Mouse (Mus musculus): ENCODE measurements around the gene Acp7.
"Not testable (repeated sequence)": the region's sequence is repeated elsewhere in the genome, so short reads cannot be mapped to it uniquely, and the experiment has no call there.

Gene Acp7

DNA sequence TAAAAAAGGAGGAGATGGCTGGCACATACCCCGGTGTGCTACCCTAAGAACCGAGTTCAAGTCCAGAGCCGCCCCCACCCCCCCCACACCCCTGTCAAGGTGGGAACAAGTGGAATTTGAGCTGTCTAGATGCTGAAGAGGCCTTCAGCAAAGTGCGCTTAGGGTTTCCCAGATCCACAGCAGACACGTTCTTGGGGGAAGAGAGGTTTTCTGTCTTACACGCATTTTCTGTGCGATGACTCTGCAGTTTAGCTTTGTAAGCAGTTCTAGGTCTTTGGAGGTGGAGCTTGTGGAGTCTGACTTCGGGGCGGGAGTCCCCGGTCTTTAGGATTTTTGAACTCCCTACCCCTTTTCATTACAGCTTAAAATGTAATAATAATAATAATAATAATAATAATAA is at the start of gene Acp7:
TSS of gene Acp7 (minus strand) at position 260 of the 400 bp plus-strand sequence.
- DNase-seq (ENCODE audit: low spot score) = no peak

DNA sequence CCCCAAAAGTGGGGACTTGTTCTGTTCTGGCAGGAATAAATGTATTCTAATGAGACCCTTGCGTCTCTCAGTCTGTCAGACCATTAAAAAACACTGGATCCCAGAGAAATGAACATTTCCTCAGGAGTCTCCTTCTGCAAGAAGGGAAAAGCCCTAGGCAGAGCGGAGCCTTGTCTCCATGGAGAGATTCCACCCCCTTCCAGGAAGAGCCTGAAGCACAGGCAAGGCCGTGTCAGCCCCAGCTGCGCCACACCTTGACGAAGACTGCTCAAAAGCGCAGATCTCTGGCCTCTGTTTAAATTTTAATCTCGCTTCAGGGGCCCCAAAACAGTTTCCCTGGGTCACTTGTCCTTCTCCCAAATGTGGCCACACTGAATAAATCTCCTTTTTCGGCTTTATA is 46.5 kb upstream of the Acp7 start:
- DNase-seq (ENCODE audit: low spot score) = no peak

DNA sequence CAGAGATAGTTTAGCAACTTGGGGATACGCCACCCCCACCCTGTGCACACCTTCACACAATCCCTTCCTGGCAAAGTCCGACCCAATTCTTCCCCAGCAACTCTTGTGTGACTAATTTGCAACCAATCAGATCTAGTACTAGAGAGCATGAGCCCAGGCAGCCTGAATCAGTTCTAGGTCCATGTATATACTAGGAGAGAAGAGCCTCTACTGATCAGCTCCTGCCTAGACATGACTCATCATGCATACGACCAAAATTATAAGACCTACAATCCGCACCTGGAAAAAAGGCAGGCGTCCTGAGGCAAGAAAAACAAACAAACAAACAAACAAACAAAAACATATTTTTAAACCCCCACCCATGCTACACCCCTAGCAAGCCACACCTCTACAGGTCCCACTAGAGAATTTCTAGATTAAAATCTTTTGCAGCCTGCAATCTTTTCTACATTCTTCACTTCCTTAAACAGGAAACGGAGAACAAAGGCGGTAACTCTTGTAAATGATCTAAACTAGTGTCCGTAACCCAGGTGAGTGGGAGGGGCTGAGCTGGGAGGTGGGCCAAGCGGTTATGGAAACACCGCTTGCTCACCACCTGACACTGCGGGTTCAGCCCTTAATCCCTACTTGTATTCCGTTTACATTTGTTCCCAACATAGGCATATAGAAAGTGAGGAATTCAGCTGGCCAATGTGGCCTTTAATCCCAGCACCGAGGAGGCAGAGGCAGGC is 45.8 kb upstream of the Acp7 start:
- no peak for DNase-seq (ENCODE audit: low spot score)

DNA sequence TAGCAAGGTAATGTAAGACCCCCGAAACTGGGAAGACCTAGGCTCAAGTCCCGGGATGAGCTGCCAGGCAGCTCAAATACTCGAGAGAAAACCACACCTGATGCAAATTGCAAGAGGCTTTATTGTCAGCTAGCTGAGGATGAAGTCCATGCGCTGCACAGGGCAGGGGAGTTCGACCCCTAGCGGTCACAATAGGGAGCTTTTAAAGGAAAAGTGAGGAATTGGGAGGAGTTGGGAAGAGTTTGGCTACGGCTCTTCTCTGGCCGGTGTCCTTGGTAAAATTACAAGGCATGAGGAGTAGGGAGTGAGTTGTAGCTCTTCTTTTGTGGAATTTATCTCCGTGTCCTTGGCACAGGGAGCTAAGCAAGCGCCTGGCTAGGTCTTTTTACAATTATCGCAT is 44.6 kb upstream of the Acp7 start:
- no peak for DNase-seq (ENCODE audit: low spot score)

DNA sequence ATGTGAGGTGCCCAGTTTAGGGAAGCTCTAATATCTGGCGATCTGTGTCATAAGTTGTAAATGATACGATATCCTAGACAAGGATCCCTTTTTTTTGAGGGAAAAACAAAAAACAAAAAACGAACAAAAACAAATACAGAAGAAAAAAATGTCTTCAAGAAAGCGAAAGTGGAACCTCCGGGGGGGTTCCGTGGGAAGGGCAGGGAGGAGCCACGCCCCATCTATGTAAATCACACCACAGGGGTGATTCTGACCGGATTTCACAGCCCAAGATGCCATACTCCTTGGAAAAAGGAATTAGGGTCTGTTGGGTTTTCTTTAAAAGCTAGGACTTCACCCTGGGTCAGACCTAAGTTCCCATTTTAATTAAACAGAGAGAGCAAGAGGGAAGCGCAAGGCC is 43.9 kb upstream of the Acp7 start:
- DNase-seq (ENCODE audit: low spot score) = no peak

DNA sequence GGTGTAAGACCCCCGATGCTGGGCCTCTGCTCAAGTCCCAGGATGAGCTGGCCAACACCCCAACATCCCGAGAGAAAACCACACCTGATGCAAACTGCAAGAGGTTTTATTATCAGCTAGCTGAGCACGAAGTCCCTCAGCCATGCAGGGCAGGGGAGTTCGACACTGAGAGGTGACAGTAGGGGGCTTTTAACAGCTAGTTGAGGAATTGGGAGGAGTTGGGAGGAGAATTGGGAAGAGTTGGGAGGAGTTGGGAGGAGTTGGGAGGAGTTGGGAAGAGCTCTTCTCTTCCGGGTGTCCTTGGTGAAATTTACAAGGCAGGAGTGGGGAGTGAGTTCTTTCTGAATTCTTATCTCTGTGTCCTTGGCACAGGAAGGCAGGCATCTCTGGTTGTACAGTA is 41.7 kb upstream of the Acp7 start:
- DNase-seq (ENCODE audit: low spot score) = not testable (repeated sequence)

DNA sequence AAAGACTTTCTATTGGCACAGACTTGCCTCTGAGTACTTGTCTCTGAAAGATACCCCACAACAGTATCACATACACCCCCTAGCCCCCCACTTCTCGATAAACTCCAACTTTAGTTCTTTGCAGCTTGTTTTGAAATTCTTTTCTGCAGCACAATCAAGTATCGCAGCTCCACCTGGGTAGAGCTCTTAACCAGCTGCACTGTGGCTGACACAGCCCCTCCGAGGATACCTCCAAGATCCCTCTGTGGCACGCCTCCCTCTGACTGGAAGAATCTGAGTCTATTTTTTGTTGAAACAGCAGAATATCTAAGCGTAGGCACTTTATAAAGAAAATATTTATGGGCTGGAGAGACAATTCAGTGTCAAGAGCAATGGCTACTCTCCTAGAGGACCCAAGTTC is 41.1 kb upstream of the Acp7 start:
- no peak for DNase-seq (ENCODE audit: low spot score)

DNA sequence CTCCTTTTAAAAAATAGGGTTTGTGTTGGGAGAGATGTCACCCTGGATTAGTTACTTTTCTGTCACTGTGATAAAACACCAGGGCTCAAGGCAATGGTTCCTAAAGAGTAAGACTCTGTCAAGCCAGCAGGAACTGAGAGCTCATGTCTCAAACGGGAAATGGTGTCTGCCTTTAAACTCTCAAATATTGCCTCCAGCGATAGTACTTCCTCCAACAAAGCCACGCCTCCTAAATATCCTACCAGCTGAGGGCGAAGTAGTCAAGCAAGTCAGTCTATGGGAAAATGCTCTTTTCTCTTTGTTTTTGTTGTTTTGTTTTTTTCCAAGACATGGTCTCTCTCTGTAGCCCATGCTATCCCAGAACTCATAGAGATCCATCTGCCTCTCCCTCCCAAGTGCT is 40.0 kb upstream of the Acp7 start:
- no peak for DNase-seq (ENCODE audit: low spot score)

DNA sequence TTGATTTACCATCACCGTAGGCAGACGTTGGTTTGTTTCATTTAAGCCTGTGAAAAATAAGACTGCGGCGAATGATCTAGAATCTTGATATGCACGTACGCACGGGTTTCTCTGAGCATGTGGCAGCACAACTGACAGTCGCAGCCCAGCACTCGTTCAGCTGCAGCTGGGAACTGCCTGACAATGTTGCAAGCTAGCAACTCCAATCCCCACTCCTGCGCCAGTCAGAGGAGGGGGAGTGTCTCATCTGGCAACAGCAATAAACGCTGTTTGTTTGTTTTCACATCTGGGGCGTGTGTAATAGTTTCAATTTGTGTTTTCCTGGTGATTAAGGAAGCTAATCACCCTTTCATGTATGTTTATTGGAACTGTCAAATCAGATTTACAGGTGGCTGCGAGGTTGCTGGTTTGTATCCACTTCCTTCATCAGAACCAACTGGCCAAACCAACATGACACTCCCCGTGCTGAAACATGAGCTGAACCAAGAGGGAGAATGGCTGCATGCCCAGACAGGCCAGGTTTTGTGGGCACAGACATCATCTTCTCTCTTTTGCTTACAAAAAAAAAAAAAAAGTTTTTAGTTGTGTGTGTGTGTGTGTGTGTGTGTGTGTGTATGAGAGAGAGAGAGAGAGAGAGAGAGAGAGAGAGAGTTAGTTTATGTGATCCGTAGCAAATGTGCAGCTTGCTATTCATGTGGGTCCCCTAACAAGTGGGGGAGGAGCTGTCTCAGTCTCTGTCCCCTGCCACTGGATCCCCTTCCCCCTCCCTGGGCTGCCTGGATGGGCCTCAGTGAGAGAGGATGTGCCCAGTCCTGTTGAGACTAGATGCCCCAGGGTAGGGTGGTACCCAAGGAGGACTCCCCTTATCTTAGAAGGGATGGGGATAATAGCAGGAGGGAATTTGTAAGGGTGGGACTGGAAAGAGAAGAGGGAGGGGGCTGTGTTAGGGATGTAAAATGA is 34.8 kb upstream of the Acp7 start:
- DNase-seq (ENCODE audit: low spot score) = no peak

DNA sequence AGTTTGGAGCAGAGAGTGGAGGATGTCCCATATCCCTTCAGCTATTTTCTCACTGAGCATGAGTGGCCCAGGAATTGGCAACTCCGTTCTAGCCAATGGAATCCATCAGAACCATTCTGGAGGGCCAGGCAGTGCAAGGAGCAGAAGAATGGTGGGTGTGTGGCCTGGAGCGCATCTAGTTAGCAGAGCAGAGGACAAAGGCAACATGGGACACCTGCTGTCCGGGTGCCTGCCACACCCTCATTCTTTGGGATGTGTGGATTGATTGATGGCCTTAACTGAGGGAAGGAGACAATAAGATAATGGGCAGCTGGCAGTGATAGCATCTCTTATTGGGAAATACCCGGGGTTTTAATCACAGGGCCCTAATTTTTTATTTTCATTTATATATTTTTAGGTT is 25.3 kb upstream of the Acp7 start:
- DNase-seq (ENCODE audit: low spot score) = no peak

DNA sequence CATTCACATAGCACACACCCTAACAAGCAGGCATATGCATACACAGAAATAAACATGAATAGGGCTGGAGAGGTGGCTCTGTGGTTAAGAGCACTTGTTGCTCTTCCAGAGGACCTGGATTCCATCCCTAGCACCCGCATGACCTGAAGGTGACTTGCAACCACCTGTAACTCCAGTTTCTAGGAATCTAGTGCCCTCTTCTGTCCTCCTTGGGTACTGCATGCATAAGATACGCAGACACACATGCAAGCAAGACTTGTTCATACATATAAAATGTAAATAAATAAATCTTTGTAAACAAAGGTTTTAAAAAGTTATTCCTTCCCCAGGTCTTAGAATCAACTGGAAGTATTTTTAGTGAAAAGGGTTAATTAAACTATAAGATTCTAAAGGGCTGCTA is 20.0 kb upstream of the Acp7 start:
- no peak for DNase-seq (ENCODE audit: low spot score)

DNA sequence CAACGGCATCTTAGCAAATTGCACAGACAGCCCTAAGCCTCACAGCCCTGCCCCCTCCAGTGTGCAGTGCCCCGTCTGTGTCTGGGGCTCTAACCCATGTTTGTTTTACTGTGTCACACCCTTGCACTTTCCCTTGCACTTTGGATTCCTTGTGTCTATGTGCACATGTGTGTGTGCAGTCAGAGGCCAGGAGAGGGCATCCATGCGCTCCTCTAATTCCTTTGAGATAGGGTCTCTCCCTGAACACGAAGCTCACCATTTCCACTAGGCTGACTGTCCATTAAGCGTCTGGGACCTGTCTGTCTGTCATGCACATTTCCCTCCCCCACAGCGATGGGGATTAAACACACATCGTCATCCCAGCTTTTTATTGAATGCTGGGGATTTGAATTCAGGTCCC is 15.9 kb upstream of the Acp7 start:
- no peak for DNase-seq (ENCODE audit: low spot score)

DNA sequence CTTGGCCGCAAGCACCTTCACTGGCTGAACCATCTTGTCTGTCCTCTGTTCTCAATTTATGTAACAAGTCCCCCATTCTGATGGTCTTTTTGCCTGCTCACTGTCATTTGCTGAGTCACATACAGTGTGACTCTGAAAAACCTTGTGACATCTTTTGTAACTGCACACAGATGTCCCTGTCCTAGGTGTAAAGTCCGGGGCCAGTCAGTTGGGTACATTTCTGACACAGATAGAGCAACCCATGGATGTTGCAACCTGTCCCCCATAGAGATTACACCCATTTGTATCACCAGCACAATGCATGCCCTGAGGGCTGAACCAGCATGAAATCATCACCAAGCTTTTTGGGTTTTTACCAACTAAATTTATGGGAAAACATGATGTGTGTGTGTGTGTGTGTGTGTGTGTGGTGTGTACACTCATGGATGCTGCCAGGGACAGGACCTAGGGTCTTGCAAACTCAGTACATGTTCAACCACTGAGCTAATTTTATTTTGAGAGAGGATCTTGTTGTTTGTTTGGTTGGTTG is 14.9 kb upstream of the Acp7 start:
- DNase-seq (ENCODE audit: low spot score) = no peak

DNA sequence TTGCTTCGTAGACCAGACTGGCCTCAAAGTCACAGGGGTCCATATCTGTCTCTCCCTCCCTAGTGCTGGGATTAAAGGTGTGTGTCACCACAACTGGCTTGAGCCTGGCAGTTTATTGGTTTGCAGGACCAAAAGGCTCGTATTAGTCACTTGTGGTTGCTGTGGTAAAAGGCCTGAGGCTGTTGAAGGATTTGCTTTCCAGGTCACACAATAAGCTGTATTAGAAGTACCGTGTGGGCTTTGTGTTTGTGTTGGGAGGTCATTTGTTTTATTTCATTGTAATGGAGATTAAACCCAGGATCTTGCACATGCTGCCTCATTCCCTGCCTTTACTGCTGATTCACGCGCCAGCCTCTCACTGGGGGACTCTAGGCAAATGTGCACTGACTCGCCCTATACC is 14.2 kb upstream of the Acp7 start:
- DNase-seq (ENCODE audit: low spot score) = no peak

DNA sequence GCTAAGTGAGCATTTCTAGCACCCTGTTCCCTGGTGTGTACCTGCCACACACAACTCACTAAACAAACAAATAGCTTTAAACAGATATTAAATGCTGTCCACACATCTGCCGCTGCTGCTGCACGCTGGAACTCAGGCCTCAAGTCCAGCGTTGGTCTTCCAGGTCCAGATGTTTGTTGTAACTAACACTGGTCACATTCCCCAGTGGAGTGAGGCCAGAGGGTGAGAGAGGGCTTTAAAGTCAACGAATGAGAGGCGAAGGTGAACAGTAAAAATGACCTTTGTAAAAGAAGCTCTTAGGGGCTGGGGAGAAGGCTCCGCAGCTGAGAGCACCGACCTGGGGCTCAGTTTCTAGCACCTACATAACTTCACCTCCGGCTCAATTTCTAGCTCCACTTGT is 10.4 kb upstream of the Acp7 start:
- no peak for DNase-seq (ENCODE audit: low spot score)

DNA sequence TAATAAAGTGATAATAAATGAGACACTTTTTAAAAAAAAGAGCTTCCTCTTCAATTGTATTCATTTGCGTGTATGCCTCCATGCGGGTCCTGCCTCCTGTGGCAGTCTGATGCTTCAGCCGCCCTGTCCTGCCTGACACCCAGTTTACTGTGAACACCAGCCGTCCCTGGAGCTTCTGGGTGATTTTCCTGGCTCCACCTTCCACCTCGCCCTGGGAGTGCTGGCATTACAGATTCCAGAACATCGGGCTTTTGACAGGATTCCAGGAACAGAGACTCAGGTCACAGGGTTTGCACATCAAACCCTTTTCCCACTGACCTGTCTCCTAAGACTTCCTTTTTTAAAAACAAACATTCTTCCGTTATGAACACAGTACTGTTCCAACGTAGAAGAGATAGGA is 6.4 kb upstream of the Acp7 start:
- DNase-seq (ENCODE audit: low spot score) = no peak

DNA sequence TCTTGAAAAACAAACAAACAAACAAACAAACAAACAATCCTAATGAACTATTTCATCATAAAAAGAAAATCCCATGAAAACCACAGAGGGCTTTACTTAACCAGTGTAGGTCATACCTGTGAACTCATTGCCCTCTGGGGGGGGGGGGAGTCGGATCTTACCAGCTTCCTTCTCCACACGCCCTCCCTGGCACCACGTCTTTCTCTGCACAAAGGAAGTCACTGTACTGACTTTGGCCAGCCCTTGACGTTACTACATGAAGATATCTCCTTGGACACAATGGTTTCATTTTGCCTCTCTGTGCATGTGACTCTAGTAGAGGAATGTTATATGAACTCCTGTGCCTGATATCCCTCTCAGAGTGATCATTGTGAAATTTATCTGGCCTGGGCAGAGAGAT is 3.0 kb upstream of the Acp7 start:
- no peak for DNase-seq (ENCODE audit: low spot score)

DNA sequence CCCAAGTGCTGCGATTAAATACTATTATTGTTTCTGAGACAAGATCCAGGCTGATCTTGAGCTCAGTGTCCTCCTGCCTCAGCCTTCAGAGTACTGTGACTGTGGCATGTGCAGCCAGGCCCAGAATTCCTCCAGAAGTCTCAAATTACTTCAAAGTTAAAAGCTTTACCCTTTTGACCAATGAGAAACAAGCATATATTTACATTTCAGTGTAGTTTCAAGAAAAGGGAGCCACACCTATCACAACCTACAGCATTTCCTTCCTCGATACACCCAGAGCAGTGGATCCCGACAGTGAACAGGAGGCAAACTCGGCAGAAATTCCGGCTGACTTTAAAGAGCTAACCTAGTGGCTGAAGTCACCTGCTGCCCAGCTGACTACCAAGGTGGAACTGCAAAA is 6.3 kb downstream of the Acp7 start:
- no peak for DNase-seq (ENCODE audit: low spot score)

DNA sequence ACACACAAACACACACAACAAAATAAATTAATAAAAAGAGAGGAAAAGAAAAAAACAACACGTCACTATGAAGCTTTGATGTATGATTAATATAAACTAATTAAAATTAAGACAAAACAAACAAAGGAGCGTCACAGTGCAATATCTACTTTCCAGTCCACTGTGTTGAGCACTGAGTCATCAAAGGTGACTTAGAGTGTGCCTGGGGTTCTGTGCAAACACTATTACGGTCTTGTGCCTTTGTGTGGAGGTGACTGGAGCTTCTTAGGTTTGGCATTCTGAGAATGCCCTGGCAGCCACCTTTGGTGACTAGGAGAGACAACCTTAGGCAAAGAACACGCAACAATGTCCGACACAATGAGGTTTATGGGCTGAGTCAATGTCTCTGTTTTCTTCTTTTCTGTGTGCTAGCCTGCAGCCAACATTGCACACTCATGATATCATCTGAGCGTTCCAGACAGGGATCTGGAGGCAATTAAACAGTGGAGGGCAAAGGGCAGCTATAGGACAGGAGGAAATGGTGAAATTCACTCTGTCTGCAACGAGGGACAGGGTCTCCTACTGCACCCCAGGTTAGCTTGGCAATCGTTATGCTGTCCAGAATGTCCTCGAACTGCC is 11.9 kb downstream of the Acp7 start:
- no peak for DNase-seq (ENCODE audit: low spot score)

DNA sequence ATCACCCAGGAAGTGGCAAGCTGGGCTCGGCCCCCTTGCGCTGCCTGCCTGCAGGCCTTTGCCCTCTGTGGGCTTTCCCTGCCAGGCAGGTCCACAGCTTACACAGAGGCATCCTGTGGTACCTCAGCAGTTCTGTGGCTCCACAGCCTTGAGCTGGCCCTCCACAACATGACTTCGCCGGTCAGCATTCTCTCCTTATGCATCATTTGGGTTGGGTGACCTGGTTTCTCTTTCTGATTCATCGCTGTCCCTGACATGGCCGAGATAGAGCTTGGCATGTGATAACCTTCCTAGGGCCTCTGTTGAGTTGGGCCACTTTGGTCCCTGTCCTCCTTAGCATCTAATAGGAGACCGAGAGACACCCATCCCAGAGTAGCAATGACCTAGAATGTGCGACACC is 25.2 kb downstream of the Acp7 start:
- DNase-seq (ENCODE audit: low spot score) = no peak

DNA sequence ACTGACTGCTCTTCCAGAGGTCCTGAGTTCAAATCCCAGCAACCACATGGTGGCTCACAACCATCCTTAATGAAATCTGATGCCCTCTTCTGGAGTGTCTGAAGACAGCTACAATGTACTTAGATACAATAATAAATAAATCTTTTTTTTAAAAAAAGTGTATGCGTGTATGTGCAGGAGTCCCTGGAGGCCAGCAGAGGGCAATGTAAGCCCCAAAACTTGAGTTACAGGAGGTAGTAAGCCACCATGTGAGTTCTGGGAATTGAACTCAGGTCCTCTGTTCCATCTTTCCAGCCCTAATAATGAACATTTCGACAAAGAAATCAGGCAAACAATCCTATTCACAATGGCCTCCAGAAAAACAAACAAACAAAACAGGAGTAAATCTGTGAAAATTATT is 27.3 kb downstream of the Acp7 start:
- not testable (repeated sequence) for DNase-seq (ENCODE audit: low spot score)

DNA sequence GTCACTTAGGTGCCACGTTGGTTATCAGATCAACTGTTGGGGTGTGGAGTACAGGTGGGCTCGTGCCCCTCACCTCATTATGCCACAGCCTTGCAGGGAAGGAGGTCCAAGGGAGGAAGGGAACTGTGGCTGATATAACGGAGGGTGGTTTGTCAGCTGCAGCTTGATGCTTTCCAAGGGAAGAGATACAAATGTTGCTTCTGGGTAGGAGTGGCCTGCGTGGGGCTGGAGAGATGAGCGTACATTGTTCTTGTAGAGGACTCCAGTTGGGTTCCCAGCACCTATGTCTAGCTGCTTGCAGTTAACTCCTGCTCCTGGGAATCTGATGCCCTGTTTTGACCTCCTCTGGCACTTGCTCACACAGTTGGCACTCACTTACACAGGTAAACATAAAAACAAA is 28.0 kb downstream of the Acp7 start:
- DNase-seq (ENCODE audit: low spot score) = no peak

DNA sequence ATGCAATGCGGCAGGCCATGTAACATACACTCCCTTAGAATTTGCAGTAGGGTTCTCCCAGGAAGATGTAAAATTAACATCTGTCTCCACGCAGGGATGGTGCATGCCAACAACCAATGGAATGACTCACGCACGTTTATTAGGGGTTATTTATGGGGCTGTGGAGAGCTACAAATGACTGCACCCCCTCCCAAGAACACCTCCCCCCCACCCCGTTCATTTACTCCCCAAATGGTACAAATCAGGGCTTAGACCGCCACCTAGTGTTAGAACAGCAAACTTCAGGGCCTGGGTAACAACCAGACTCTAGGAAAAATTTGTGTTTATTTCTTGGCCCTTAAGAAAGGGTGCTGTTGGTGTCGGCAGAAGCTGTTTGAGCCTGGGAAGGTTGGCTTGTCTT is 29.5 kb downstream of the Acp7 start:
- DNase-seq (ENCODE audit: low spot score) = no peak
